Mouse (Mus musculus): ENCODE measurements around the gene Foxg1.

The Foxg1 gene

GRCm38 (mm10) chr12:49417963-49418362, 35.5 kb downstream of the Foxg1 start:
- DNase-seq, result no peak
